1 mouse cellular context compared by ENCODE assay signal in the genomic region with DNA sequence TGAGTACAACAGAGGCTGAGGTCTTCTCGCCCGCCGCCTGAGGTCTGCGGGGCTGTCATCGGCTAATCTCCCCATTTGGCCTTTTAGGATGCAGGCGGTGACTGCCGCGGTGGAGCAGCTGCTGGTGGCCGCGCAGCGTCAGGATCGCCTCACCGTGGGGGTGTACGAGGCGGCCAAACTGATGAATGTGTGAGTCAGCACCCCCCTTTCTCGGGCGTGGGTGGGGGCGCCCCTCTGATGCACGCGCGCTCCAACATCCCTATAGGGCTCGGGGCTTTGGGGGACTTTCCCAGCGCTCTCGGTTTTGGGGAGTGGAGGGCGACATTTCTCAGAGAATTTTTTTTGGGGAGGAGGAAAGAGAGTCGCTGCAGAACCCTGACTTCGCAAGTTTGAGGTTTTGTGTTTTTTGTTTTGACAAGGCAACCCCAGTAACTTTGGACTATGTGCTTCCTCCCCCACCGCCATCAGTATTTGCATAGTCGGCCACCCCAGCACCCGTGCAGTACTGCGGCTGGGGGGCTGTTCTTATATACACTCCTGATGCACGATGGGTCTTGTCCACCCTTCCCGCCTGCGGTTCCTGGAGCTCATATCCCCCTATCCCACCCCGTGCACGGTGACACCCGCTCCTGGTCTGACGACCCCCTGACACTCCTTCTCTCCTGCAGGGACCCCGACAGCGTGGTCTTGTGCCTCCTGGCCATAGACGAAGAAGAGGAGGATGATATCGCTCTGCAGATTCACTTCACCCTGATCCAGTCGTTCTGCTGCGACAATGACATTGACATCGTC.
TF ChIP-seq lines count a peak whose summit lies in the region.

No protein-coding gene starts in this region.

TF ChIP-seq in CH12.LX, 34 proteins besides CTCF, POLR2A, EP300 and RAD21:
- TF ChIP-seq HCFC1 (IDR thresholded peaks at IDR 0.05; ENCODE audit: low read depth, low read length) (no peak), KAT2A (IDR thresholded peaks at IDR 0.05; ENCODE audit: insufficient replicate concordance, low read length) (0 out of 2 replicates have a peak, but pooled peaks have one; percentile 31), SMC3 (IDR thresholded peaks at IDR 0.05; ENCODE audit: low read depth, low read length) (no peak), ZMIZ1 (IDR thresholded peaks at IDR 0.05; ENCODE audit: low read depth, low read length) (no peak), RCOR1 (conservative IDR thresholded peaks at IDR 0.05; ENCODE audit: low read depth, low read length) (no peak), SIN3A (IDR thresholded peaks at IDR 0.05; ENCODE audit: low read length) (peak; percentile 45), TCF12 (IDR thresholded peaks at IDR 0.05; ENCODE audit: low read depth, low read length) (no peak), MYC (IDR thresholded peaks at IDR 0.05; ENCODE audit: low read depth, low read length) (no peak), ZNF384 (IDR thresholded peaks at IDR 0.05; ENCODE audit: low read depth, low read length) (peak; percentile 34; the same call in 1 of the 2 replicates), JUND (conservative IDR thresholded peaks at IDR 0.05; ENCODE audit: low read depth, low read length) (no peak), CHD2 (IDR thresholded peaks at IDR 0.05; ENCODE audit: low read length) (0 out of 2 replicates have a peak, but pooled peaks have one; percentile 12), NRF1 (IDR thresholded peaks at IDR 0.05; ENCODE audit: low read depth, low read length) (no peak), JUN (IDR thresholded peaks at IDR 0.05; ENCODE audit: insufficient read depth, low read depth, low read length) (no peak), POLR2AphosphoS2 (IDR thresholded peaks at IDR 0.05; ENCODE audit: low read depth, low read length) (no peak; the same call in 1 of the 2 replicates), USF1 (IDR thresholded peaks at IDR 0.05; ENCODE audit: low read depth, low read length) (no peak), BHLHE40 (IDR thresholded peaks at IDR 0.05; ENCODE audit: low read depth, low read length) (peak; percentile 81), IRF4 (IDR thresholded peaks at IDR 0.05; ENCODE audit: low read depth, low read length) (no peak), ZKSCAN1 (IDR thresholded peaks at IDR 0.05; ENCODE audit: borderline replicate concordance, low read depth, low read length) (no peak), MAZ (IDR thresholded peaks at IDR 0.05; ENCODE audit: low read depth, low read length) (peak; percentile 32; the same call in 1 of the 2 replicates), USF2 (conservative IDR thresholded peaks at IDR 0.05; ENCODE audit: low read depth, low read length) (no peak)
